Mouse (Mus musculus) megakaryocyte, embryonic 14.5 days (primary cell): ENCODE data around the gene Pik3ap1.

Experiments used
- FLI1 ChIP-seq: IDR thresholded peaks from 2 replicates; pipeline ENCODE4 v1.6.1; 2012; ENCODE audit warnings: low read length, inconsistent platforms, mixed read lengths
- GATA1 ChIP-seq: IDR thresholded peaks from 3 replicates; pipeline ENCODE4 v1.6.1; 2012; ENCODE audit warnings: mixed read lengths, low read length, inconsistent platforms, borderline replicate concordance

- TF ChIP-seq GATA1 = no peak
- no peak for TF ChIP-seq FLI1
Observed at GRCm38 (mm10) chr19:41266251-41266901, 118.5 kb downstream of the Pik3ap1 start.
